Mouse (Mus musculus) testis, adult 2 months (tissue): ENCODE results near the gene Palm2. TPM values are rescaled to one million over a fixed set of nuclear protein-coding genes. Genes with fewer than 3 reads are reported as not detected.

Experiments used
- H3K27ac ChIP-seq: fragments of 200-500 bp; 2 replicates; pipeline ENCODE4 v1.5.1; 2012; ENCODE audit warnings: low read depth, low read length; ENCODE audit not compliant: control insufficient read depth, insufficient read depth
- H3K27me3 ChIP-seq: fragments of 200-500 bp; 2 replicates; pipeline ENCODE4 v1.6.1; 2012; ENCODE audit warnings: mild to moderate bottlenecking, low read length, moderate library complexity; ENCODE audit not compliant: control insufficient read depth, insufficient read depth
- H3K36me3 ChIP-seq: fragments of 200-500 bp; 2 replicates; pipeline ENCODE4 v1.6.1; 2012; ENCODE audit warnings: mild to moderate bottlenecking, low read length; ENCODE audit not compliant: control insufficient read depth, insufficient read depth
- H3K4me1 ChIP-seq: fragments of 200-500 bp; 2 replicates; pipeline ENCODE4 v1.6.1; 2012; ENCODE audit warnings: low read length; ENCODE audit not compliant: control insufficient read depth, insufficient read depth
- H3K4me3 ChIP-seq: fragments of 200-500 bp; 2 replicates; pipeline ENCODE4 v1.5.1; 2012; ENCODE audit warnings: low read depth, mild to moderate bottlenecking, low read length, moderate library complexity, mixed read lengths; ENCODE audit not compliant: control insufficient read depth
- CTCF ChIP-seq: fragments of 200-500 bp; IDR thresholded peaks from 2 replicates; pipeline ENCODE4 v1.5.1; 2012; ENCODE audit warnings: low read depth, mild to moderate bottlenecking, inconsistent platforms, low read length, moderate library complexity; ENCODE audit not compliant: control insufficient read depth, insufficient read depth, insufficient replicate concordance
- POLR2A ChIP-seq: fragments of 200-500 bp; IDR thresholded peaks from 2 replicates; pipeline ENCODE4 v1.6.1; 2012; ENCODE audit warnings: low read depth, mild to moderate bottlenecking, inconsistent platforms, low read length, moderate library complexity; ENCODE audit not compliant: control insufficient read depth
- polyA plus RNA-seq: library from polyadenylated mRNA; depleted of rRNA; stranded (reverse); fragments of >200 nt; gene quantifications from 2 replicates; pipeline ENCODE4 v1.2.3, GENCODE M21; 2012

Palm2 gene
- polyA plus RNA-seq, 1 experiment: 0.63 TPM

DNA sequence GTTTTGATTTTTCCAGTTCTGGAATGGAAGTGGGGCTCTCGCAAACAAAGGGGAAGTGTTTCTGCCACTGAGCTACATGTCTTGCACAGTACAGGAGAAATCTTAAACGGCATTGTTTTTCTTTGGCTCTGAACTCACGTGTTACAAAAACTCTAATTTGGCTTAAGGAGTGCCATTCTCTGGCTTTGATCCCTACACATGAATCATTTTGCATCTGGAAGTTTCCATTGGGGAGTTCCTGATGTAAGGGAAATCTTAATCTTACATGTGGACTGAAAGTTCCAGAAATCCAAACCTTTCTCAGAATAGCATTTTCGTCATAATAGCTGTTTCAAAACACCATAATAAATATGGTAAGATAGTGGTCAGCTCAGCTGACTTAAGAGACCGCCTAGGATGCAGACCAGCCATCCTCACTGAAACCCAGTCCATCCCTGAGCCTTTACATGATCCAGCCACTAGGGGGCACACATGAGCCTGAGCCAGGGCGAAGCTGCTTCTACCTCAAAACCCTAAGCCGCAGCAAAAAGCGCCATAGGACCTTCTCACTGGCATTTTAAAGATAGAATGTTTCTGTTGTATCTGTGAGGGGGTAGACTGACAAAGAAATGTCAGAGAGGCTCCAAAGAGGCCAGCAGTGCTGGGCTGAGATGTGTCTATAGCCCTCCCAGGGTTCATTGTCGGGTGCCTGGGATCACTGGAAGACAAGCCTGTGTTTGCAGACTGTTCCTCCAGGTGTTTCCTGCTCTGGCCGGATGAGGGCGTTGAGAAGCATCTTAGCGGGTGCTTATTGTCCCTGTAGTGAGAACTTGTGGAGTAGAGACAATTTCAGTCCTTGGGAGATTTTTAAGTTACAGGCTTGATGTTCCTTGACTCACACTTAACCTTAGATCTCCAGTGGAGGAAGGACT lies 239.2 kb downstream of the Palm2 start:
- Histone ChIP-seq H3K27ac (no peak overlapping the region; the same call in 1 of the 2 replicates), H3K4me1 (peaks cover 18% of the 10 kb centered on the region), H3K36me3 (no peaks in the 10 kb centered on the region), H3K4me3 (peak overlapping the region; percentile 53), H3K27me3 (no peaks in the 10 kb centered on the region)
- no peak for TF ChIP-seq POLR2A
- peak; percentile 97 for TF ChIP-seq CTCF

- Histone ChIP-seq H3K27ac (no peak overlapping the region; the same call in 1 of the 2 replicates), H3K27me3 (no peaks in the 10 kb centered on the region), H3K4me1 (peaks cover 18% of the 10 kb centered on the region), H3K4me3 (no peak overlapping the region), H3K36me3 (no peaks in the 10 kb centered on the region)
- TF ChIP-seq CTCF (no peak), POLR2A (no peak)
Observed at GRCm38 (mm10) chr4:57674351-57674750, 240.3 kb downstream of the Palm2 start.

- Histone ChIP-seq H3K4me3 (peak overlapping the region; percentile 7; the same call in 1 of the 2 replicates), H3K4me1 (peaks cover 18% of the 10 kb centered on the region)
Observed at GRCm38 (mm10) chr4:57675387-57675786, 241.3 kb downstream of the Palm2 start.

GRCm38 (mm10) chr4:57677916-57678315 lies 243.9 kb downstream of the Palm2 start:
- Histone ChIP-seq H3K4me3 (no peak overlapping the region), H3K27me3 (no peaks in the 10 kb centered on the region), H3K4me1 (peaks cover 18% of the 10 kb centered on the region), H3K27ac (no peak overlapping the region), H3K36me3 (no peaks in the 10 kb centered on the region)
- no peak for TF ChIP-seq CTCF
- TF ChIP-seq POLR2A: no peak

More at GRCm38 (mm10) chr4:57675387-57675786, 241.3 kb downstream of the Palm2 start:
- TF ChIP-seq CTCF (no peak), POLR2A (no peak)
- Histone ChIP-seq H3K27me3 (no peaks in the 10 kb centered on the region), H3K36me3 (no peaks in the 10 kb centered on the region), H3K27ac (no peak overlapping the region)

DNA sequence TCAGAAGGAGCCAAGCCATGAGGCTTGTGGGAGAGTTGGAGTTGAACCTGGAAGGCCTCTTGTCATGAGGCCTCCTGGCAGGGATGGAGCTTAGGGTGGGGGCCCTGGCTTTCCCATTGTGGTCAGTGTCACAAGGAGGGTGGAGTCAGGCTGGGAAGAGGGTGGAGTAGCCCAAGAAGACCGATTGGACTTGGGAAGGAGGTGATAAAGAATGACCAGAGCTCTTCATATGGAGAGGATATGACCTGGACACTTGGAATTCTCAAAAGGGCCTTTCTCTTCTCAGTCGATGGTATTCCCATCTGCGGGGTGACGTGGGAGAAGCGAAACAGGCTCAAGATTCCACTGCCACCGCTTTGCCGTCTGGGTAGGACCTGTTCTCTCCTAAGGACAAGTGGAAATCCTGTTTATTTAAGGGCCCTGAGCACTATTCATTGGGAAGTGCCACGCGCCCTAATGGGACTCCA lies 245.0 kb downstream of the Palm2 start:
- Histone ChIP-seq H3K36me3 (no peaks in the 10 kb centered on the region), H3K4me3 (no peak overlapping the region), H3K27me3 (no peaks in the 10 kb centered on the region), H3K4me1 (peaks cover 11% of the 10 kb centered on the region), H3K27ac (no peak overlapping the region)
- TF ChIP-seq POLR2A: no peak
- TF ChIP-seq CTCF: no peak

- Histone ChIP-seq H3K27ac (no peak overlapping the region), H3K4me1 (peaks cover 3% of the 10 kb centered on the region), H3K27me3 (no peaks in the 10 kb centered on the region), H3K4me3 (no peak overlapping the region), H3K36me3 (no peaks in the 10 kb centered on the region)
- TF ChIP-seq CTCF (no peak), POLR2A (no peak)
Observed at GRCm38 (mm10) chr4:57680186-57680585, 246.1 kb downstream of the Palm2 start.

DNA sequence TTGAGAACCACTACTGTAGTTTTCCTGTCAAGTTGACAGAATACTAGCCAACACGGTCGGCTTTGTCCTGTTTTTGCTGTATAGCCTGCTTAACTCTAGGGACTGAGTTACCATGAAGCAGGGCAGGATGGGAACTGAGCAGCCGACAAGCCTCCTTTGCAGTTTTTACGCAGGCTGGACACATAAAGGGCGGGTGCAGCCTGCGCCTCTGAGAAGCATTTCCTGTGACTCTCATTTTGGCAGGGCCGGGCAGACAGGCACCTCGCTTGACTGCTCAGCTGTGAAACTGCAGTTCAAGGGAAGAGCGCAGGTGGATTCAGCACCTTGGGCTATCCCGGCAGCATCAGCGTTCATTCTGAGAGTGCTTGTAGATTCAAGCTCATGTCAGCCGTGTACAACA lies 247.5 kb downstream of the Palm2 start:
- no peaks in the 10 kb centered on the region for H3K36me3 ChIP-seq
- H3K4me1 ChIP-seq: no peaks in the 10 kb centered on the region
- H3K27ac ChIP-seq: no peak overlapping the region
- TF ChIP-seq CTCF: no peak
- no peak for TF ChIP-seq POLR2A
- no peaks in the 10 kb centered on the region for H3K27me3 ChIP-seq
- H3K4me3 ChIP-seq: no peak overlapping the region
